Mouse (Mus musculus): ENCODE measurements at regions not wholly inside any gene's neighbourhood (a gene's known extent, or its start where the extent isn't known, plus 50 kb on each side); places are given as distances from the start of the nearest gene placed in this dataset.

DNA sequence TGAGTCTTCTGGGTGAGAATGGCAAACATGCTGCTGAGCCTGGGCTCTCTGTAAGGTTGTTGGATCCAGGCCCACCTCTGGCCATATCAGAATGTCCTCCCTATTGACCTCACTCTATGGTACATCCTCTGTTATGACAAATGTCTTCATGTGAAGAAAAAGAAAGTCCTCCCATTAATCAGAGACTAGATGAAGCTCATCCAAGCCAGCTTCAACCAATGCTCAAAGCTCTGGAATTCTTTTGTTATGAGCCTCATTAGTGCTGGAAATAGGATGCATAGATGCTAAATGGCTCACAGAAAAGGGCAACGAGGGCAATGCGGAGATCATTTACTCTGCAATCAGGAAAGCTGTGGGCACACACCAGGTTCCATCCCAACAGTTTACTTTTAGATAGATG lies 135.8 kb downstream of the Gm12728 start:
- TF ChIP-seq CTCF (IDR thresholded peaks at IDR 0.05 in 2 of 3, conservative IDR thresholded peaks at IDR 0.05 in 1 of 3; ENCODE audit: control insufficient read depth in 1 of 3, insufficient read depth in 1 of 3, low read depth in 2 of 3, low read length in 3 of 3, poor library complexity in 1 of 3, severe bottlenecking in 1 of 3): no peak
- no peak for TF ChIP-seq UBTF (IDR thresholded peaks at IDR 0.05; ENCODE audit: borderline replicate concordance, insufficient read depth, low read depth, low read length)
- TF ChIP-seq GATA1 (IDR thresholded peaks at IDR 0.05; ENCODE audit: low read depth, low read length): no peak
- TF ChIP-seq ZC3H11A (IDR thresholded peaks at IDR 0.05; ENCODE audit: low read depth, low read length): no peak
- TF ChIP-seq EP300 (IDR thresholded peaks at IDR 0.05; ENCODE audit: low read depth in 1 of 2, low read length in 2 of 2): no peak
- no peak for TF ChIP-seq CHD2 (IDR thresholded peaks at IDR 0.05; ENCODE audit: low read length)
- TF ChIP-seq POLR2A (IDR thresholded peaks at IDR 0.05; ENCODE audit: control insufficient read depth in 1 of 2, insufficient read depth in 1 of 2, low read depth in 1 of 2, low read length in 2 of 2, poor library complexity in 1 of 2): no peak
- TF ChIP-seq NELFE (IDR thresholded peaks at IDR 0.05; ENCODE audit: low read depth, low read length): no peak
